Mouse (Mus musculus) E14TG2a.4 (cell line): ENCODE measurements around the gene Syk.

Source experiments
- CTCF ChIP-seq: conservative IDR thresholded peaks from 2 replicates; pipeline ENCODE4 v1.5.1; 2014; ENCODE audit warnings: low read length
- NANOG ChIP-seq: IDR thresholded peaks from 2 replicates; pipeline ENCODE4 v1.6.1; 2014; ENCODE audit warnings: borderline replicate concordance, low read length, mixed read lengths
- POU5F1 ChIP-seq: IDR thresholded peaks from 2 replicates; pipeline ENCODE4 v1.6.1; 2014; ENCODE audit warnings: low read length, borderline replicate concordance

DNA sequence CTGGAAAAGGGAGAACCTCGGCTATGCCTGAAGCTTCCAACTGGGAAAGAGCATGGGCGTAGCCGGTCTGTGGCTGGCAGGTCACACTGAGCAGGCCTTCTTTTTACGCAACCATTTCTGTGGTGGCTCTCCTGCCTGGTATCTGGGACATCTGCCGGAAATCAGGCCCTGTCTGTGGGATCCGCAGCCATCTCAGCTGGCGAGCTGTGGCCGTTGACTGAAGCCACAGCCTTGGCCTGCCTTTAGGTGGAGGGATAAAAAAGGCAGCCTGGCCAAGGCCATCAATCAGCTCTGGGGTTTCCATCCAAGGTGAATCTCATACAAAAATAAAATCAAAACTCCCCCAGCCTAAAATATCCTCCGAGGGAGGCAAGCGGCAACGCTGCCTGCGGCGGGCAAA is 107.5 kb downstream of the Syk start:
- TF ChIP-seq CTCF (no peak), POU5F1 (no peak), NANOG (no peak)
